Mouse (Mus musculus) heart, embryonic 10.5 days (tissue): ENCODE results near the gene Ube2l6. TPM values are rescaled to one million over a fixed set of nuclear protein-coding genes. Genes with fewer than 3 reads are reported as not detected.

ENCODE experiments used
- DNase-seq: peaks from one replicate; pipeline ENCODE4 v3.0.0-alpha.2; 2017; ENCODE audit warnings: low spot score
- H3K27ac ChIP-seq: fragments of 300-500 bp; sonication (generic); 2 replicates; pipeline ENCODE4 v1.5.1; 2016; ENCODE audit warnings: mild to moderate bottlenecking
- H3K27me3 ChIP-seq: fragments of 300-500 bp; sonication (generic); 2 replicates; pipeline ENCODE4 v1.6.1; 2016; ENCODE audit warnings: mild to moderate bottlenecking; ENCODE audit not compliant: poor library complexity, insufficient read depth, severe bottlenecking
- H3K36me3 ChIP-seq: fragments of 300-500 bp; sonication (generic); 2 replicates; pipeline ENCODE4 v1.6.1; 2016; ENCODE audit warnings: mild to moderate bottlenecking, moderate library complexity
- H3K4me1 ChIP-seq: fragments of 300-500 bp; sonication (generic); 2 replicates; pipeline ENCODE4 v1.6.1; 2016; ENCODE audit warnings: mild to moderate bottlenecking
- H3K4me3 ChIP-seq: fragments of 300-500 bp; sonication (generic); 2 replicates; pipeline ENCODE4 v1.5.1; 2016; ENCODE audit warnings: mild to moderate bottlenecking, moderate library complexity
- H3K9me3 ChIP-seq: fragments of 300-500 bp; sonication (generic); 2 replicates; pipeline ENCODE4 v1.6.1; 2016; ENCODE audit warnings: mild to moderate bottlenecking, moderate library complexity
- WGBS: fragments of 180-500 bp; shearing (Covaris S2); methylation state at CpG from one replicate; pipeline ENCODE4 v1.1.7; 2016; 5-methylcytosine and 5-hydroxymethylcytosine counted together
- polyA plus RNA-seq: library from polyadenylated mRNA; unstranded; fragments of >200 nt; fragmentation: Nextera tagmentation; extraction: Ambion mirVana; gene quantifications from 2 replicates; pipeline ENCODE4 v1.2.1, GENCODE M21; 2016

Gene Ube2l6
- polyA plus RNA-seq, result 51.3 and 65.3 TPM in 2 replicates

DNA sequence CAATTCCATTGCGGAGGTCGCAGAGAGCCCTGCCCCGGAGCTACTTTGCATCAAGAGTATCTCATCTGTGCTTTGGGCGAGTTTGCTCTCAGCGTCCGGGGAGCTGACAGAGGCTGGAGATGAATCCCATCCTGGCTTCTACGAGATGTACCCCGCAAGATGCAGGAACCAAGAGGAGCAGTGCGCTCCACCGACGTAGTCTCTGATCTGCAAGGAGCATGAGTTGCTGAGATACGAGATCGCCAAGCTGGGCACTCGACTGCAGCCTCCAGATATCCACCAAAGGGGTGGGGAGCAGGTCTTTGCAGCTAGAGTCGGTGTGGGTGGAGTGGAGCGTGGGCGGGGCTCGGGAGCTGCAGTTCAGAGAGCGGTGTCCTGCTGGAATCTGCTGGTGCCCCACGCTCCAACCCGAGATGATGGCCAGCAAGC lies at the start of gene Ube2l6:
TSS of gene Ube2l6 (plus strand) at position 336 of the 429 bp plus-strand sequence.
- Histone ChIP-seq H3K9me3 (peaks cover 14% of the 10 kb centered on the region), H3K36me3 (peaks cover 3% of the 10 kb centered on the region; the same call in 1 of the 2 replicates), H3K27me3 (no peaks in the 10 kb centered on the region; the same call in 1 of the 2 replicates), H3K4me3 (peak within 1 kb of the TSS; percentile 72), H3K27ac (peak within 1 kb of the TSS; percentile 85), H3K4me1 (peaks cover 16% of the 10 kb centered on the region)
- WGBS, result 1% methylated on average over 21 of the region's 21 CpGs
- peak; percentile 96 for DNase-seq

DNA sequence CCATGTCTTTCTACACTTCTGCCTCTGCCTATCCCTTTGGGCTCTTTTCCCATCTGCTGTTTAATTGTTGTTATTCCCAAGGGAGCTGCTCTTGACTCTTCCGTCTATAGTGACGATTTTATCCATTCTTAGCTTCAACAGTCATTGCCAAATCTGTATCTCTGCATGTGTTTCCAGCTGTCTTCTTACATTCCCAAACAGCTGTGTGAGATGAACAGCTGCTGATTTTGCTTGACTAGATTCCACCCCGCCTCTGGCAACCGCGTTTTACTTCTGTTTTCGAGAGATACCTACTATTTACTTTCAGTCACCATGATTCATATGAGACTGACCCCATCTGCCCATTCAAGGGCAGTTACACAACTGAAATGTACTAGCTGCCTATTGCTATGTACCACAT lies 48.5 kb upstream of the Ube2l6 start:
- Histone ChIP-seq H3K27me3 (no peaks in the 10 kb centered on the region), H3K4me3 (no peak overlapping the region), H3K4me1 (0 out of 2 replicates have a peak, but pooled peaks cover 7% of the 10 kb centered on the region), H3K27ac (no peak overlapping the region), H3K9me3 (no peaks in the 10 kb centered on the region), H3K36me3 (no peaks in the 10 kb centered on the region)
- no peak for DNase-seq
- WGBS, result 73% methylated on average over 6 of the region's 6 CpGs

GRCm38 (mm10) chr2:84756245-84756644 lies 42.4 kb upstream of the Ube2l6 start:
- H3K27me3 ChIP-seq, result no peaks in the 10 kb centered on the region
- no peak overlapping the region for H3K27ac ChIP-seq
- 64% methylated on average over 5 of the region's 5 CpGs for WGBS
- no peak overlapping the region for H3K4me3 ChIP-seq
- no peaks in the 10 kb centered on the region for H3K36me3 ChIP-seq
- H3K9me3 ChIP-seq, result no peaks in the 10 kb centered on the region
- no peaks in the 10 kb centered on the region for H3K4me1 ChIP-seq
- DNase-seq, result no peak

DNA sequence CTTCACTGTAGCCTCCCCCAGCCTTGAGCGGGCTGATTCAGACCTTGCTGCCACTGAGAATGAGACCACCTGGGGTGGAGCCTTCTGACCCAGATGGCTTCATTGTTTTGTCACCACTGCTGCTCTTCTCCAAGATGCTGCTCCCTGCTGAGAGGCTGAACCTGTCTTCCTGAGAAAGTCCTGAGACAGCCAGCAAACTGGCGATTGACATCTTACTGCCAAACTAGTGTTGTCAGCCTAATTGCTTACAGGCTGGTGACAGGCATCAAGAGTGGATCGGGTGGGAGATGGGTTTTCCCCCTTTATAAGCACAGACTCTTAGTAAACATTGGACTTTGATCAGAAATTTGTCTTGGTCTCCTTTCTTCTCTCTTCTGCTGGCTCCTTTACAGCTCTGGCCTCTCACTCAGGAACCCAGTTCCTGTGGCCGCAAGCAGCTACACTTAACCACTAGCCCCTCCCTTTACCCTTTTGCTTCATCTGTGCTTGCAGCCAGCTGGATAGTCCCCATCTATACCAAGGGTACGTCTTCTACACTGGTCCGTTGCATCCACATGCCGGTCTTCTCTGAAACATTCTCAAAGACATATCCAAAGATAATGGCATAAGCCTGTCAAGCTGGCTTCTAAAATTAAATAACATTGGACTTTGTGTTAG lies 41.5 kb upstream of the Ube2l6 start:
- Histone ChIP-seq H3K4me3 (no peak overlapping the region), H3K4me1 (no peaks in the 10 kb centered on the region), H3K27ac (no peak overlapping the region), H3K9me3 (no peaks in the 10 kb centered on the region), H3K27me3 (no peaks in the 10 kb centered on the region), H3K36me3 (no peaks in the 10 kb centered on the region)
- DNase-seq, result no peak
- WGBS, result 54% methylated on average over 7 of the region's 7 CpGs

GRCm38 (mm10) chr2:84758542-84759127 lies 40.0 kb upstream of the Ube2l6 start:
- Histone ChIP-seq H3K27me3 (no peaks in the 10 kb centered on the region), H3K9me3 (no peaks in the 10 kb centered on the region), H3K36me3 (no peaks in the 10 kb centered on the region), H3K27ac (no peak overlapping the region), H3K4me3 (no peak overlapping the region), H3K4me1 (no peaks in the 10 kb centered on the region)
- DNase-seq, result no peak
- 2% methylated on average over 2 of the region's 2 CpGs for WGBS

- Histone ChIP-seq H3K4me3 (no peak overlapping the region), H3K27me3 (no peaks in the 10 kb centered on the region), H3K27ac (no peak overlapping the region), H3K4me1 (no peaks in the 10 kb centered on the region), H3K9me3 (no peaks in the 10 kb centered on the region), H3K36me3 (no peaks in the 10 kb centered on the region)
- no peak for DNase-seq
- 74% methylated on average over 8 of the region's 8 CpGs for WGBS
Observed at GRCm38 (mm10) chr2:84760777-84761176, 37.9 kb upstream of the Ube2l6 start.

GRCm38 (mm10) chr2:84761309-84761708 lies 37.3 kb upstream of the Ube2l6 start:
- no peaks in the 10 kb centered on the region for H3K36me3 ChIP-seq
- no peaks in the 10 kb centered on the region for H3K27me3 ChIP-seq
- 77% methylated on average over 3 of the region's 3 CpGs for WGBS
- no peak overlapping the region for H3K27ac ChIP-seq
- DNase-seq, result no peak
- no peak overlapping the region for H3K4me3 ChIP-seq
- no peaks in the 10 kb centered on the region for H3K4me1 ChIP-seq
- no peaks in the 10 kb centered on the region for H3K9me3 ChIP-seq

DNA sequence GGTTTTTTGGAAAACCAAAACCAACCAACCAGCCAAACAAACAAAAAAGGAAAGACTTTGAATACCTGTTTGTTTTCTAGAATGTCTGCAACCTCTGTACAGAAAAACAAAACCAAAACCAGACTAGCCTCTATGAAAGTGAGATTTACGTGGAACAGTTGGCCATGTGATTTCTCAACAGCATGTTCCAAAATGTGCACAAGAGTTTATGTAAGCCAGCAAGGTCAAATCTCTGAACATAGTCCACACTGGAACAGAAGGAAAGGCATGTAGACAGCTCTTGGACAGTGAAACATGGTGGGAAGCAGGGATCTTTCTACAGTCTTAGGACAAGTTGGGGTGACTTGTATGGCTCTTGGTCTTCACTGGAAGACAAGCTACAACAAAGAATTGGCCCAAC lies 36.8 kb upstream of the Ube2l6 start:
- Histone ChIP-seq H3K27ac (no peak overlapping the region), H3K4me1 (no peaks in the 10 kb centered on the region), H3K9me3 (no peaks in the 10 kb centered on the region), H3K36me3 (no peaks in the 10 kb centered on the region), H3K27me3 (no peaks in the 10 kb centered on the region; the same call in 1 of the 2 replicates), H3K4me3 (no peak overlapping the region)
- 78% methylated on average over 1 of the region's 1 CpGs for WGBS
- DNase-seq, result no peak

DNA sequence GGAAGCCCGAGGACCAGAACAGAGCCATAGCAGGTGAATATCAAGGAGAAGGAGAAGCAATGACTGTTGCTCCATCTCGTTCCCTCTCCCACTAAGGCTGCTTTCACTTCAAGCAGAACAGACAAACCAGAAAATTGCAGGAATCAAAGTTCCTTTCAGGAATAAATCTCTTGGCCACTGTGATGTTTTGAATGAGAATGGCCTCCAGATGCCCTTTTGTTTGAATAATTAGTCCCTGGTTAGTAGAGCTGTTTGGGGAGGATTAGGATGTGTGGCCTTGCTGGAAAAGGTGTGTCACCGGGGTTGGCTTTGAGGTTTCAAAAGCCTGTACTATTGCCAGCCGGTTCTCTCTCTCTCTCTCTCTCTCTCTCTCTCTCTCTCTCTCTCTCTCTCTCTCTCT lies 36.3 kb upstream of the Ube2l6 start:
- no peaks in the 10 kb centered on the region for H3K36me3 ChIP-seq
- no peaks in the 10 kb centered on the region for H3K4me1 ChIP-seq
- no peak overlapping the region for H3K27ac ChIP-seq
- 49% methylated on average over 4 of the region's 4 CpGs for WGBS
- no peaks in the 10 kb centered on the region; the same call in 1 of the 2 replicates for H3K27me3 ChIP-seq
- no peak for DNase-seq
- H3K9me3 ChIP-seq, result no peaks in the 10 kb centered on the region
- no peak overlapping the region for H3K4me3 ChIP-seq

GRCm38 (mm10) chr2:84762818-84763217 lies 35.8 kb upstream of the Ube2l6 start:
- no peak for DNase-seq
- Histone ChIP-seq H3K27me3 (no peaks in the 10 kb centered on the region; the same call in 1 of the 2 replicates), H3K36me3 (no peaks in the 10 kb centered on the region), H3K9me3 (no peaks in the 10 kb centered on the region), H3K4me3 (no peak overlapping the region), H3K4me1 (no peaks in the 10 kb centered on the region), H3K27ac (no peak overlapping the region)
- 64% methylated on average over 1 of the region's 1 CpGs for WGBS

- no peak overlapping the region for H3K4me3 ChIP-seq
- no peak for DNase-seq
- H3K27ac ChIP-seq, result no peak overlapping the region
- no peaks in the 10 kb centered on the region for H3K36me3 ChIP-seq
- peaks cover 4% of the 10 kb centered on the region; the same call in 1 of the 2 replicates for H3K27me3 ChIP-seq
- 68% methylated on average over 6 of the region's 6 CpGs for WGBS
- H3K4me1 ChIP-seq, result peaks cover 15% of the 10 kb centered on the region
- no peaks in the 10 kb centered on the region for H3K9me3 ChIP-seq
Observed at GRCm38 (mm10) chr2:84770501-84770900, 28.1 kb upstream of the Ube2l6 start.

DNA sequence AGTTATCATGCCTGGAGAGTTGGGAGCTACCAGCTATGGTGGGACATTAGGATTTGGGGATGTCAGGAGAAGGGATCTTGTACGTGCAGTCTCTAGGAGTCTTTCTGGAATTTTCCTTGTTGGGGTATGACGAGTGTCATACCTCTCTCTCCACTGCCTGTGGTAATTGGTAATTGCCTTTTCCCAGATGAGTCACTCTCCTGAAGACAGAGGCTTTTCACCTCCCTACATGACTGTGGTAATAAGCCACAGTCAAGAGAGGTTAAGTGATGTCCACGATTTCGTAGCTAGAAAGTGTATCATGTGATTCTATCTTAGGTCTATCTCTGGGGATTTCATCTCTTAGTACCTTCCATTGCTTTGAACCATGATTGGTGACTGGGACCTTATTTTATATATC lies 26.2 kb upstream of the Ube2l6 start:
- no peak overlapping the region for H3K4me3 ChIP-seq
- no peaks in the 10 kb centered on the region for H3K36me3 ChIP-seq
- no peak overlapping the region for H3K27ac ChIP-seq
- 0 out of 2 replicates have a peak, but pooled peaks cover 4% of the 10 kb centered on the region for H3K27me3 ChIP-seq
- no peak for DNase-seq
- H3K9me3 ChIP-seq, result no peaks in the 10 kb centered on the region
- peaks cover 15% of the 10 kb centered on the region for H3K4me1 ChIP-seq
- 86% methylated on average over 4 of the region's 4 CpGs for WGBS

DNA sequence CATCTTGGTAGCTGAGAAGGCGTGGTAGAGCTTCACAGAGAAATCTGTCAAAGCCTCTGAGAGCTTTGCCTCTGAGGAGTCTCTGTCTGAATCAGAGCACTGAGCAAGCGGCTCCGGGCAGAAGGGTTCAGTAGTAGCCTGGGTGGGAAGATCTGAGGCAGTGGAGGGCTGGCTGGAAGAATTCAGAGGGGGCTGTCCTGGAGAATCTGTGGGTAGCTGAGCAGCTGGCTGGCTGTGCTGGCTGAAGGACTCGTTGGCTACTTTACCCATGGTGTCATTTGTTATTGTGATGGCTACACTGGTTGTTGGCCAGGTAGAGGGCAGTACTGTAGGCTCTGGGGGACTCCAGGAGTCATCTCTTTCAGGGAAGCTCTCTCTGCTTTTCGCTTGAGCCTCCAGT lies 25.4 kb upstream of the Ube2l6 start:
- Histone ChIP-seq H3K9me3 (no peaks in the 10 kb centered on the region), H3K4me3 (no peak overlapping the region), H3K27ac (no peak overlapping the region), H3K36me3 (no peaks in the 10 kb centered on the region), H3K4me1 (peaks cover 15% of the 10 kb centered on the region), H3K27me3 (0 out of 2 replicates have a peak, but pooled peaks cover 4% of the 10 kb centered on the region)
- no peak for DNase-seq
- WGBS, result 77% methylated on average over 5 of the region's 5 CpGs
